ENCODE assay signal across 12 mouse cellular contexts in the genomic region with DNA sequence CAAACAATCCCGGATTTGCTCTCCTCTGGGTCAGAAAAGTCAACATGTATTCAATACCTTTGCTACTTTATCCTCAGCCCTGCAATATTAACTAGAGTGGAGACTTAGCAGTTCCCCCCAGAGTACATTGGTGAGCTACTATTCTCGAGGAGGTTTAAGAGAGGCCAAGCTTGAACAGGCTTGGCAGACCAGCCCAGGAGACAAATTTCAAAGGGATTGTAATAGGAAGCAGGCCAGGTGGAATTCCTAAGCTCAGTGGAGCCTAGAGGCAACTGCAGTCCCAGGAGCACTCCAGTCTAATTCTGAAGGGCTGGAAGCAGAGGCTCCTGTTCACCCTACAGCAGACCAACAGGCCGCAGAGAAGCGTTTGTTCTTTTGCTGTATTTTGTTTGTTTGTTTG. TPM values are rescaled to one million over a fixed set of nuclear protein-coding genes. Genes with fewer than 3 reads are reported as not detected.
DNase-seq lines count a peak whose midpoint lies in the region; ATAC-seq and TF ChIP-seq lines count a peak whose summit lies in the region.
"Had no signal": no experiment of that assay in that cellular context is flagged by ENCODE, and none has a peak within 500 bp of the region (broad histone marks: within the 10 kb centered on the region; RNA-seq: fewer than 3 reads in every experiment).

No protein-coding gene starts in this region.

- 0 out of 2 replicates have a peak, but pooled peaks have one; percentile 5 for TF ChIP-seq CTCF in hindbrain, postnatal 0 days (IDR thresholded peaks at IDR 0.05; ENCODE audit: low read depth)

- peaks cover 34% of the 10 kb centered on the region for H3K4me1 ChIP-seq in forebrain, embryonic 13.5 days
- no peaks in the 10 kb centered on the region for H3K4me1 ChIP-seq in forebrain, embryonic 11.5 days (replicated peaks; ENCODE audit: control insufficient read depth, insufficient read depth, low read length)
- H3K4me1 ChIP-seq in hindbrain, postnatal 0 days (ENCODE audit: insufficient read depth, low read length) = peaks cover 12% of the 10 kb centered on the region

- no peak overlapping the region for H3K27ac ChIP-seq in forebrain, embryonic 13.5 days
- H3K27ac ChIP-seq in forebrain, embryonic 11.5 days (ENCODE audit: low read depth, low read length) = no peak overlapping the region
- H3K27ac ChIP-seq in hindbrain, postnatal 0 days = no peak overlapping the region; the same call in 1 of the 2 replicates

- H3K9ac ChIP-seq in forebrain, embryonic 13.5 days = no peak overlapping the region
- no peak overlapping the region for H3K9ac ChIP-seq in forebrain, embryonic 11.5 days (ENCODE audit: low read length)
- H3K9ac ChIP-seq in hindbrain, postnatal 0 days (replicated peaks; ENCODE audit: low read length) = no peak overlapping the region

- peak overlapping the region; percentile 63 for H3K4me2 ChIP-seq in forebrain, embryonic 13.5 days
- H3K4me2 ChIP-seq in forebrain, embryonic 11.5 days (ENCODE audit: low read depth, low read length, severe bottlenecking) = no peak overlapping the region
- peak overlapping the region; percentile 78 for H3K4me2 ChIP-seq in hindbrain, postnatal 0 days (ENCODE audit: low read depth, low read length)

- no peaks in the 10 kb centered on the region for H3K36me3 ChIP-seq in forebrain, embryonic 13.5 days (ENCODE audit: poor library complexity, severe bottlenecking)
- no peaks in the 10 kb centered on the region for H3K36me3 ChIP-seq in forebrain, embryonic 11.5 days (ENCODE audit: control insufficient read depth, insufficient read depth, low read length)
- H3K36me3 ChIP-seq in hindbrain, postnatal 0 days (ENCODE audit: insufficient read depth, low read length) = no peaks in the 10 kb centered on the region

- ATAC-seq in forebrain, embryonic 13.5 days = no peak
- ATAC-seq in forebrain, embryonic 11.5 days (replicated peaks; ENCODE audit: low FRiP score) = no peak
- ATAC-seq in hindbrain, postnatal 0 days = no peak
- ATAC-seq: intestine, postnatal 0 days had no signal

- DNase-seq in forebrain, embryonic 11.5 days (ENCODE audit: low spot score) = no peak
- DNase-seq in brain, adult 2 months (ENCODE audit: low read depth, low spot score) = peak; percentile 85
- DNase-seq in cerebellum, postnatal 14 days = peak; percentile 44 to 61
- DNase-seq in hindbrain, postnatal 0 days (ENCODE audit: low spot score) = peak; percentile 5
- DNase-seq in testis, postnatal 10 days (ENCODE audit: low spot score) = no peak
- no peak for DNase-seq in layer of hippocampus, postnatal 10 days (ENCODE audit: low spot score in 2 of 2)
- DNase-seq in frontal cortex, postnatal 25 days (ENCODE audit: low spot score in 2 of 2) = no peak
- DNase-seq: B cell, adult 2 months had no signal

- H3K9me3 ChIP-seq in forebrain, embryonic 13.5 days (replicated peaks) = no peaks in the 10 kb centered on the region
- no peaks in the 10 kb centered on the region for H3K9me3 ChIP-seq in forebrain, embryonic 11.5 days (ENCODE audit: control insufficient read depth, low read length)
- no peaks in the 10 kb centered on the region for H3K9me3 ChIP-seq in hindbrain, postnatal 0 days (ENCODE audit: low read length)

- H3K4me3 ChIP-seq in forebrain, embryonic 13.5 days = no peak overlapping the region
- no peak overlapping the region for H3K4me3 ChIP-seq in forebrain, embryonic 11.5 days (ENCODE audit: low read depth, low read length)
- 0 out of 2 replicates have a peak overlapping the region, but pooled peaks have one; percentile 70 for H3K4me3 ChIP-seq in hindbrain, postnatal 0 days (ENCODE audit: low read length)

- 38% methylated on average over 4 of the region's 4 CpGs for WGBS in forebrain, embryonic 13.5 days
- WGBS in forebrain, embryonic 11.5 days = 31% methylated on average over 4 of the region's 4 CpGs
- 48% methylated on average over 4 of the region's 4 CpGs for WGBS in hindbrain, postnatal 0 days

- no peaks in the 10 kb centered on the region for H3K27me3 ChIP-seq in forebrain, embryonic 13.5 days
- no peaks in the 10 kb centered on the region for H3K27me3 ChIP-seq in forebrain, embryonic 11.5 days (ENCODE audit: control insufficient read depth, insufficient read depth, low read length)
- H3K27me3 ChIP-seq in hindbrain, postnatal 0 days (ENCODE audit: insufficient read depth, low read length) = no peaks in the 10 kb centered on the region

RNA-seq across cellular contexts. Expression of gene Grik2, which starts 1.1 kb away (rescaled TPM):
- polyA plus RNA-seq in forebrain, embryonic 13.5 days (2015; fragmentation: Nextera tagmentation; extraction: Ambion mirVana) = 28.1 and 31.9 TPM in 2 replicates
- 16.0 and 17.3 TPM in 2 replicates for polyA plus RNA-seq in forebrain, embryonic 11.5 days (2014; fragmentation: Nextera tagmentation; extraction: Ambion mirVana)
- total RNA-seq in hindbrain, postnatal 0 days (2014; rRNA removed) = 88.9 and 120 TPM in 2 replicates
- 24.9 and 25.5 TPM in 2 replicates for polyA plus RNA-seq in hindbrain, postnatal 0 days (2015; fragmentation: Nextera tagmentation; extraction: Ambion mirVana)
- total RNA-seq in layer of hippocampus, postnatal 10 days (2021) = 100 to 1,000 TPM; 102 to 104 TPM
- total RNA-seq: megakaryocyte, adult 5-6 weeks had no signal
- polyA plus RNA-seq: thymus, postnatal 0 days had no signal

Comparison
In these comparisons a context has a peak if more than half of its experiments do, and no peak if none do; other contexts are left out.
1. DNase-seq: peak in brain, adult 2 months (single experiment), cerebellum, postnatal 14 days (2 of 2) and hindbrain, postnatal 0 days (single experiment); none in forebrain, embryonic 11.5 days (single experiment), testis, postnatal 10 days (single experiment), layer of hippocampus, postnatal 10 days (0 of 2) and frontal cortex, postnatal 25 days (0 of 2).